Mouse (Mus musculus) forebrain, embryonic 15.5 days (tissue): ENCODE measurements around the gene Ermap. TPM values are rescaled to one million over a fixed set of nuclear protein-coding genes. Genes with fewer than 3 reads are reported as not detected.
A peak's percentile ranks its signal among the peaks of the same experiment; 100 is the strongest.

Experiments
- ATAC-seq: fragments of 200-750 bp; cut with Nextera tagmentation; replicated peaks from 2 replicates; pipeline ENCODE4 v1.8.0; 2017; ENCODE audit warnings: mild to moderate bottlenecking, moderate TSS enrichment, moderate library complexity
- H3K27ac ChIP-seq: fragments of 300-500 bp; sonication (generic); replicated peaks from 2 replicates; pipeline ENCODE4 v1.5.1; 2015; ENCODE audit warnings: mild to moderate bottlenecking, inconsistent platforms
- H3K27me3 ChIP-seq: fragments of 300-500 bp; sonication (generic); 2 replicates; pipeline ENCODE4 v1.6.1; 2015; ENCODE audit warnings: inconsistent platforms
- H3K36me3 ChIP-seq: fragments of 300-500 bp; sonication (generic); 2 replicates; pipeline ENCODE4 v1.6.1; 2015; ENCODE audit warnings: mild to moderate bottlenecking, inconsistent platforms
- H3K4me1 ChIP-seq: fragments of 300-500 bp; sonication (generic); 2 replicates; pipeline ENCODE4 v1.6.1; 2015; ENCODE audit warnings: inconsistent platforms
- H3K4me2 ChIP-seq: fragments of 300-500 bp; sonication (generic); replicated peaks from 2 replicates; pipeline ENCODE4 v1.6.1; 2015; ENCODE audit warnings: mild to moderate bottlenecking, inconsistent platforms
- H3K4me3 ChIP-seq: fragments of 300-500 bp; sonication (generic); 2 replicates; pipeline ENCODE4 v1.5.1; 2015; ENCODE audit warnings: mild to moderate bottlenecking, inconsistent platforms
- H3K9ac ChIP-seq: fragments of 300-500 bp; sonication (generic); replicated peaks from 2 replicates; pipeline ENCODE4 v1.6.1; 2015; ENCODE audit warnings: mild to moderate bottlenecking, inconsistent platforms
- H3K9me3 ChIP-seq: fragments of 300-500 bp; sonication (generic); 2 replicates; pipeline ENCODE4 v1.6.1; 2016; ENCODE audit warnings: inconsistent platforms
- WGBS: fragments of 180-500 bp; shearing (Covaris S2); methylation state at CpG from one replicate; pipeline ENCODE4 v1.1.7; 2015; ENCODE audit warnings: mixed read lengths; 5-methylcytosine and 5-hydroxymethylcytosine counted together
- microRNA counts: library from miRNA; unstranded; fragments of <30 nt; microRNA quantifications from one replicate; lab custom pipeline; 2016
- microRNA-seq: library from miRNA; unstranded; fragments of <30 nt; microRNA quantifications from one replicate; pipeline ENCODE4, GENCODE M21; 2016
- polyA plus RNA-seq: library from polyadenylated mRNA; unstranded; fragments of >200 nt; fragmentation: Nextera tagmentation; extraction: Ambion mirVana; gene quantifications from 2 replicates; pipeline ENCODE4 v1.2.1, GENCODE M21; 2015

The Ermap gene
- polyA plus RNA-seq, 1 experiment from 2014 or later: 0.27 TPM

GRCm38 (mm10) chr4:119129096-119129495 lies 60.7 kb downstream of the Ermap start:
- WGBS: 67% methylated on average over 1 of the region's 1 CpGs
- no peak for ATAC-seq
- H3K4me2 ChIP-seq: no peak overlapping the region
- no peaks in the 10 kb centered on the region for H3K4me1 ChIP-seq
- H3K27ac ChIP-seq: no peak overlapping the region
- H3K9me3 ChIP-seq: no peaks in the 10 kb centered on the region
- H3K4me3 ChIP-seq: no peak overlapping the region
- H3K9ac ChIP-seq: no peak overlapping the region
- H3K27me3 ChIP-seq: no peaks in the 10 kb centered on the region
- H3K36me3 ChIP-seq: peaks cover 15% of the 10 kb centered on the region; the same call in 1 of the 2 replicates

- WGBS: 82% methylated on average over 7 of the region's 7 CpGs
- Histone ChIP-seq H3K4me1 (no peaks in the 10 kb centered on the region), H3K9me3 (no peaks in the 10 kb centered on the region), H3K4me3 (no peak overlapping the region), H3K9ac (no peak overlapping the region), H3K4me2 (no peak overlapping the region), H3K36me3 (0 out of 2 replicates have a peak, but pooled peaks cover 9% of the 10 kb centered on the region), H3K27ac (no peak overlapping the region), H3K27me3 (no peaks in the 10 kb centered on the region)
- ATAC-seq: no peak
Measured at GRCm38 (mm10) chr4:119128547-119128946, 61.3 kb downstream of the Ermap start.

- no peak overlapping the region for H3K4me2 ChIP-seq
- no peaks in the 10 kb centered on the region for H3K27me3 ChIP-seq
- no peaks in the 10 kb centered on the region for H3K4me1 ChIP-seq
- no peak overlapping the region for H3K27ac ChIP-seq
- WGBS: 81% methylated on average over 6 of the region's 6 CpGs
- no peak overlapping the region for H3K4me3 ChIP-seq
- H3K9ac ChIP-seq: no peak overlapping the region
- no peak for ATAC-seq
- no peaks in the 10 kb centered on the region for H3K9me3 ChIP-seq
- H3K36me3 ChIP-seq: no peaks in the 10 kb centered on the region
Measured at GRCm38 (mm10) chr4:119127229-119127628, 62.6 kb downstream of the Ermap start.

- Histone ChIP-seq H3K4me1 (no peaks in the 10 kb centered on the region), H3K4me2 (no peak overlapping the region), H3K36me3 (peaks cover 5% of the 10 kb centered on the region; the same call in 1 of the 2 replicates), H3K27me3 (no peaks in the 10 kb centered on the region), H3K4me3 (no peak overlapping the region), H3K9me3 (no peaks in the 10 kb centered on the region), H3K27ac (no peak overlapping the region), H3K9ac (no peak overlapping the region)
- no peak for ATAC-seq
- 82% methylated on average over 9 of the region's 9 CpGs for WGBS
Measured at GRCm38 (mm10) chr4:119125577-119126270, 64.1 kb downstream of the Ermap start.

MicroRNAs within 50 kb of the gene (microRNA counts, 519-probe panel; counts per million panel counts)
- 1,559 counts per million, percentile 10 among the panel's probes with 10 or more counts for microRNA mmu-miR-1957 (lab: Ali Mortazavi, UCI)

Small RNAs within 50 kb of the gene (microRNA-seq; reads per million reads assigned to microRNA genes)
- not detected for gene Mir1957a

Other genes with a start within 250 kb of the Ermap start
- 0.28 and 0.29 TPM in 2 replicates for gene Lao1, start 228.4 kb downstream of the Ermap start, polyA plus RNA-seq
- 89.5 and 89.7 TPM in 2 replicates for gene Slc2a1, start 81.3 kb downstream of the Ermap start, polyA plus RNA-seq
- 5.0 and 5.4 TPM in 2 replicates for gene Zfp691, start 15.8 kb downstream of the Ermap start, polyA plus RNA-seq
- 256 and 267 TPM in 2 replicates for gene Svbp, start 5.3 kb upstream of the Ermap start, polyA plus RNA-seq
- gene Tmem269, start 28.2 kb upstream of the Ermap start, polyA plus RNA-seq: 0.17 and 0.78 TPM in 2 replicates
- 31.5 and 32.8 TPM in 2 replicates for gene AU022252, start 42.7 kb upstream of the Ermap start, polyA plus RNA-seq
- 8.3 and 9.2 TPM in 2 replicates for gene P3h1, start 42.9 kb upstream of the Ermap start, polyA plus RNA-seq
- 0.70 and 1.0 TPM in 2 replicates for gene Cldn19, start 65.4 kb upstream of the Ermap start, polyA plus RNA-seq
- 950 and 958 TPM in 2 replicates for gene Ybx1, start 104.6 kb upstream of the Ermap start, polyA plus RNA-seq
- 65.3 and 76.6 TPM in 2 replicates for gene Ppih, start 130.5 kb upstream of the Ermap start, polyA plus RNA-seq
- 10.6 and 13.0 TPM in 2 replicates for gene Ccdc30, start 225.5 kb upstream of the Ermap start, polyA plus RNA-seq
- gene Ppcs, start 232.4 kb upstream of the Ermap start, polyA plus RNA-seq: 16.7 and 17.7 TPM in 2 replicates
- 0.27 and 0.57 TPM in 2 replicates for gene Zmynd12, start 232.8 kb upstream of the Ermap start, polyA plus RNA-seq